Mouse (Mus musculus): ENCODE measurements around the gene D830030K20Rik.
"Not testable (repeated sequence)": the region's sequence is repeated elsewhere in the genome, so short reads cannot be mapped to it uniquely, and the experiment has no call there.

The D830030K20Rik gene

DNA sequence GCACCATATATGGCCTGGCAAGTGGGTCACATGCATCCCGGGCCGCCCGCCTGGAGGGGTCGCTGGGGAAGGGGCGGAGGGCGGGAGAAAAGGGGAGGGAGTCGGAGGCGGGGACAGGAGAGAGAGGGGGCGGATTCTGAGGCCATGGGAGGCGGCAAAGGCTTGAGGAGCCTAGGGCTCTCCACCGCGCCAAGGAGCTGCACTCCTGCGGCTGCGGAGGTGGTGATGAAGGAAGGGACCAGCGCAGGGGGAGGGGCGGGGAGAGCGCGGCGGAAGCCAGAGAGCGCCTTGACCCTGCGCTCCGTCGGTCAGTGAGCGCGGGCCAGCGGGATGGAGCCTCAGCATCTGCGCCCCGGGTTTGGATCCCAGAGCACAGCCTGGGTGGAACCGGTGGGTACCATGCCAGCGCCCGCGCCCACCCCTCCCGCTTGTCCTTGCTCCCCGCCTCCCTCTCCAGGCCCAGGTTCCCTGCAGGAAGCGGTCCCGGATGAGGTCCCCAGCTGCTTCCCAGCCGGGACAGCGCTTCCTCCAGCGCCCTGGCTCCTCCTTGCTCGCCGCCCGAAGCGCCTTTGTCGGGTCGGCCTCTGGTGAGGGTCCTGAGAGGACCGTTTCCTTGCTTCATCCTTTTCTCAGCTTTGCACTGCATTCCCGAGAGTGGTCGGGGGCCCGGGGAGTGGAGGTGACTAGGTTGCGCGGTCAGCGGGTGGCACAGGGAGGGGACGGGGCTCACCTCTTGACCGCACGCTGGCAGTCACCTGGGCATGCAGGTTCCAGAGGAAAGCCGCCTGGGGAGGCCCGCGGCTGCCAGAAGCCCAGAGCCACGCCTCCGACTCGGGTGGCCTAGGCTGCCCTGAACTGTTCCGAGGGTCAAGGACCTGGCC, at the start of gene D830030K20Rik:
Gene D830030K20Rik (plus strand): TSS at position 217 of the 881 bp plus-strand sequence.
- not testable (repeated sequence) for DNase-seq

DNA sequence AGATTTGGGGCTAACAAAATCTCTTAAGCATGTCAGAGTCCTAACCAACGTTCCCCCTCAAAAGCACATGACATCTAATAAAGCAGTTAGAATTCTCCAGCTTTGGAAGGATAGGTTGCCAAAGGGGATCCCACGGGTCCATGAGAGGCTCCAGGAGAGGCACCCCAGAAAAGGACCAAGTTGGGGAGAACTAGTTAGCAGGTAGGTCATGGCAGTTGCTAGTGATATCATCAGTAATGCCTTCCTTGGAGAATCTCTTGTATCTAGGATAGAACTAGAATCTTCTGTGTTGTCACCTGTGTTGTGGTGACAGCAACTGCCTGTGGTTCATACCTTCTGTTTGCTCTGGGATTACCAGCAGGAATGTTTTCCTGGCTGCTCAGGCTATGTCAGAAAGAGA, 20.3 kb upstream of the D830030K20Rik start, which contains the start of gene Gm5795:
Gene Gm5795 (plus strand): TSS at position 301 of the 400 bp plus-strand sequence.
- DNase-seq: not testable (repeated sequence)

DNA sequence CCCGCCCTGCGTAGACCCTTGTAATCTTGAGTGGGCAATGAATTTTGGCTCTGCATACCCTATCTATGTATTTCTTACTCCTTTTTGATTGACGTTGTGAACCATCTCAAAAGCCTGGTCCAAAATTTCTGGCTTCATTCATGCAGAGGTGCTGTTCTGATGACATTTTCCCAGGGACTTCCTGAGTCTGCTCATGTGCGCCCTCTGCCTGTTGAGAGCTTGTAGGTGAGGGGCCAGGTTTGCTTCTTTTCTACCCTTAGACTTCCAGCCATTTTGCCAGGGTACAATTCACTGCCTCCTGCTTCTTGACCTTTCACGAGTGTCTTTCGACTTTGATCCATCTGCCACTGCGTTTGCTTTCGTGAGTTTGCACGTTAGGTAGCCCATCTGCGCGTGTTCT, 1.1 kb downstream of the D830030K20Rik start:
- DNase-seq: not testable (repeated sequence)

DNA sequence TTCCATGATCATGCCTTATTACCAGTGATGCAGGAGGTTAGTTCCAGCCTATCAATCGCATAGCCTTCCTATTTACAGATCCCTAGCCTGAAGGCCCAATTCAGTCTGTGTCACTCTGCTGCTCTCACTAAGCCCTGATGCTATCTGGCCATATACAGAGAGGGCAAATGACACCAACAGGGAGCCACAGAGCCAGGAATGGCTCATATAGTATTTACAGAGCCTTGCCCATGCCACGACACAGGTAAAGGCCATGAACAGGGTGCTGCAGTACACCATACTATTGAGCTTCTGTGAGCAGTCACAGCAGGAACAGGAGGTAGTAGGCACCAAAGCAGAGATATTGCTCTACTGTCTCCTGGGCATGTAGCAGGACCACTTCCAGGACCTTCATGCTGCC, 54.2 kb downstream of the D830030K20Rik start:
- DNase-seq: not testable (repeated sequence)
